Mouse (Mus musculus): ENCODE data around the gene Cby3. TPM values are rescaled to one million over a fixed set of nuclear protein-coding genes. Genes with fewer than 3 reads are reported as not detected.

The Cby3 gene
- polyA plus RNA-seq, 1 experiment, result not detected

DNA sequence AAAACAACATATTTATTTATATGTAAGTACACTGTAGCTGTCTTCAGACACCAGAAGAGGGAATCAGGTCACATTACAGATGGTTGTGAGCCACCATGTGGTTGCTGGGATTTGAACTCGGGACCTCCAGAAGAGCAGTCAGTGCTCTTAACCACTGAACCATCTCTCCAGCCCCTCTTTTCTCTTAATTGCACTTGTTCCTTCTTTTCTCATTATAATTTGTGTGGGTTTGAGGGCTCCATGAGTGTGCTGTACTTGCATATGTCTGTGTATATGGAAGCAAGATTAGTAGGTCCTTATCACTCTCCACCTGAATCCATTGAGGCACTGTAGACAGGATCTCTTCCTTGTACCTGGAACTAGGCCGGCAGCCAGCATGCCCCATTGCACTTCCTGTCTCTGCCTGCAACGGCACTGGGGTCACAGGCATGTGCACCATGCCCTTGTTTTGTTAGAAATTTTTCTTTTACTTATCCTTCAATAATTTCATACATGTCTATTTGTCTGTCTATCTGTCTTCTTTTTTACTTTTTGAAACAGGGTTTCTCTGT lies 26.1 kb upstream of the Cby3 start:
- peaks cover 9% of the 10 kb centered on the region for H3K36me3 ChIP-seq (ENCODE audit: control insufficient read depth)
- no peaks in the 10 kb centered on the region for H3K9me3 ChIP-seq (ENCODE audit: control insufficient read depth, low read length)
- H3K4me1 ChIP-seq (ENCODE audit: control insufficient read depth), result peaks cover 45% of the 10 kb centered on the region
- no peak overlapping the region for H3K4me3 ChIP-seq (replicated peaks)
- H3K27me3 ChIP-seq (ENCODE audit: control insufficient read depth), result no peaks in the 10 kb centered on the region
- TF ChIP-seq GATA1 (IDR thresholded peaks at IDR 0.05; ENCODE audit: low read length) (no peak), TAL1 (IDR thresholded peaks at IDR 0.05; ENCODE audit: low read length) (no peak)

- Histone ChIP-seq H3K4me3 (replicated peaks) (no peak overlapping the region), H3K4me1 (ENCODE audit: control insufficient read depth) (peaks cover 34% of the 10 kb centered on the region), H3K27me3 (ENCODE audit: control insufficient read depth) (no peaks in the 10 kb centered on the region), H3K36me3 (ENCODE audit: control insufficient read depth) (peaks cover 9% of the 10 kb centered on the region), H3K9me3 (ENCODE audit: control insufficient read depth, low read length) (no peaks in the 10 kb centered on the region)
- no peak for TF ChIP-seq TAL1 (IDR thresholded peaks at IDR 0.05; ENCODE audit: low read length)
- no peak for TF ChIP-seq GATA1 (IDR thresholded peaks at IDR 0.05; ENCODE audit: low read length)
Measured at GRCm38 (mm10) chr11:50329378-50329777, 24.9 kb upstream of the Cby3 start.

DNA sequence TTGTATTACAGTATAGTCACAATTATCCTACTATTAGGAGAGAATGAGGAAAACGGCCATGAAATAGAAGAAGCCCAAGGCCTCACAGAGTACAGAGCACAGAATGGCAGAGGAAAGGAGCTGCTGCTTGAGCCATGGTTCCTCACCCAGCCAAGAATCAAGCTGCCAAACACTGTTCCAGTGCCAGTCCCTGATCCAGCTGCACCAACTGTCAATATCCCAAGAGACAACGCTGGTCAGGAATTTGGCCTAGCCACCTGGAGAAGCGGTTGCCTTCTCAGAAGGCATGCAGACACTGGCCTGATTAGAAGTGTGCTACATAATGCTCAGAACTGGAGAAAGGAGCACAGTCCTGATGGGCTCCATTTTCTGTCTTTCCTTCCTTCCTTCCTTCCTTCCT lies 21.1 kb upstream of the Cby3 start:
- H3K9me3 ChIP-seq (ENCODE audit: control insufficient read depth, low read length), result no peaks in the 10 kb centered on the region
- H3K36me3 ChIP-seq (ENCODE audit: control insufficient read depth), result peaks cover 7% of the 10 kb centered on the region
- TF ChIP-seq TAL1 (IDR thresholded peaks at IDR 0.05; ENCODE audit: low read length), result no peak
- no peak for TF ChIP-seq GATA1 (IDR thresholded peaks at IDR 0.05; ENCODE audit: low read length)
- H3K27me3 ChIP-seq (ENCODE audit: control insufficient read depth), result no peaks in the 10 kb centered on the region
- H3K4me1 ChIP-seq (ENCODE audit: control insufficient read depth), result peaks cover 6% of the 10 kb centered on the region
- H3K4me3 ChIP-seq (replicated peaks), result no peak overlapping the region

GRCm38 (mm10) chr11:50336126-50336525 lies 18.1 kb upstream of the Cby3 start:
- H3K9me3 ChIP-seq (ENCODE audit: control insufficient read depth, low read length), result no peaks in the 10 kb centered on the region
- TF ChIP-seq TAL1 (IDR thresholded peaks at IDR 0.05; ENCODE audit: low read length) (no peak), GATA1 (IDR thresholded peaks at IDR 0.05; ENCODE audit: low read length) (no peak)
- H3K27me3 ChIP-seq (ENCODE audit: control insufficient read depth), result no peaks in the 10 kb centered on the region
- H3K4me1 ChIP-seq (ENCODE audit: control insufficient read depth), result peaks cover 2% of the 10 kb centered on the region
- H3K36me3 ChIP-seq (ENCODE audit: control insufficient read depth), result no peaks in the 10 kb centered on the region
- no peak overlapping the region for H3K4me3 ChIP-seq (replicated peaks)

- no peaks in the 10 kb centered on the region for H3K27me3 ChIP-seq (ENCODE audit: control insufficient read depth)
- no peak overlapping the region for H3K4me3 ChIP-seq (replicated peaks)
- H3K36me3 ChIP-seq (ENCODE audit: control insufficient read depth), result no peaks in the 10 kb centered on the region
- H3K4me1 ChIP-seq (ENCODE audit: control insufficient read depth), result peaks cover 2% of the 10 kb centered on the region
- no peaks in the 10 kb centered on the region for H3K9me3 ChIP-seq (ENCODE audit: control insufficient read depth, low read length)
- TF ChIP-seq GATA1 (IDR thresholded peaks at IDR 0.05; ENCODE audit: low read length) (no peak), TAL1 (IDR thresholded peaks at IDR 0.05; ENCODE audit: low read length) (no peak)
Measured at GRCm38 (mm10) chr11:50336891-50337290, 17.4 kb upstream of the Cby3 start.

- H3K36me3 ChIP-seq (ENCODE audit: control insufficient read depth), result no peaks in the 10 kb centered on the region
- TF ChIP-seq GATA1 (IDR thresholded peaks at IDR 0.05; ENCODE audit: low read length), result no peak
- no peaks in the 10 kb centered on the region for H3K27me3 ChIP-seq (ENCODE audit: control insufficient read depth)
- H3K4me3 ChIP-seq (replicated peaks), result no peak overlapping the region
- no peaks in the 10 kb centered on the region for H3K9me3 ChIP-seq (ENCODE audit: control insufficient read depth, low read length)
- H3K4me1 ChIP-seq (ENCODE audit: control insufficient read depth), result no peaks in the 10 kb centered on the region
Measured at GRCm38 (mm10) chr11:50345486-50345885, 8.8 kb upstream of the Cby3 start.

GRCm38 (mm10) chr11:50346256-50347032 lies 7.8 kb upstream of the Cby3 start:
- H3K36me3 ChIP-seq (ENCODE audit: control insufficient read depth), result no peaks in the 10 kb centered on the region
- H3K27me3 ChIP-seq (ENCODE audit: control insufficient read depth), result no peaks in the 10 kb centered on the region
- no peaks in the 10 kb centered on the region for H3K9me3 ChIP-seq (ENCODE audit: control insufficient read depth, low read length)
- no peak for TF ChIP-seq GATA1 (IDR thresholded peaks at IDR 0.05; ENCODE audit: low read length)
- TF ChIP-seq TAL1 (IDR thresholded peaks at IDR 0.05; ENCODE audit: low read length), result no peak
- H3K4me1 ChIP-seq (ENCODE audit: control insufficient read depth), result no peaks in the 10 kb centered on the region
- no peak overlapping the region for H3K4me3 ChIP-seq (replicated peaks)

- no peak overlapping the region for H3K4me3 ChIP-seq (replicated peaks)
- H3K27me3 ChIP-seq (ENCODE audit: control insufficient read depth), result no peaks in the 10 kb centered on the region
- TF ChIP-seq GATA1 (IDR thresholded peaks at IDR 0.05; ENCODE audit: low read length) (no peak), TAL1 (IDR thresholded peaks at IDR 0.05; ENCODE audit: low read length) (no peak)
- no peaks in the 10 kb centered on the region for H3K36me3 ChIP-seq (ENCODE audit: control insufficient read depth)
- H3K9me3 ChIP-seq (ENCODE audit: control insufficient read depth, low read length), result peaks cover 3% of the 10 kb centered on the region; the same call in 1 of the 2 replicates
- peaks cover 9% of the 10 kb centered on the region for H3K4me1 ChIP-seq (ENCODE audit: control insufficient read depth)
Measured at GRCm38 (mm10) chr11:50352177-50352576, 2.1 kb upstream of the Cby3 start.

DNA sequence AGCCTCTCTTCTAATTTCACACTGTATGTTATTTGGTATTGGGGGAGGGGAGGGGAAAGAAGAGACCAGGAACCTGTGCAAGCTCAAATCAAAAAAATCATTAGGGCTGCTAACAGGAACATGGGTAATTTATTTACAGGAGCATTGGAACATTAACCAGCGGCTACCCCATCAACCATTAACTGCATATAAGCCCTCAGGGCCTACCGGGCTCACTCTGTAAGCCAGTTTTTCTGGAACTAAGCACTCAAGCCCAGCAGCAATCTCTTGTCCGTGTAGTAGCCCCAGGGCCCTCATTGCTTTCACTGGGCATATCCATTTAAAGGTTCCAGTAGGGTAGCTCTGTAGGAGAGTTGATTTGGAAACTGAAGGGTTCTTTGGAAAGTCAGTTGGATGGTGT lies 589 bp downstream of the Cby3 start:
- TF ChIP-seq TAL1 (IDR thresholded peaks at IDR 0.05; ENCODE audit: low read length) (no peak), GATA1 (IDR thresholded peaks at IDR 0.05; ENCODE audit: low read length) (no peak)
- Histone ChIP-seq H3K9me3 (ENCODE audit: control insufficient read depth, low read length) (peaks cover 3% of the 10 kb centered on the region; the same call in 1 of the 2 replicates), H3K27me3 (ENCODE audit: control insufficient read depth) (peaks cover 25% of the 10 kb centered on the region), H3K4me1 (ENCODE audit: control insufficient read depth) (peaks cover 19% of the 10 kb centered on the region), H3K4me3 (replicated peaks) (no peak overlapping the region), H3K36me3 (ENCODE audit: control insufficient read depth) (no peaks in the 10 kb centered on the region)

Data from erythroblast, embryonic 14.5 days (primary cell).